Mouse (Mus musculus) lung, embryonic 14.5 days (tissue): ENCODE data around the gene Hecw2. TPM values are rescaled to one million over a fixed set of nuclear protein-coding genes. Genes with fewer than 3 reads are reported as not detected.

Experiments
- ATAC-seq: fragments of 200-750 bp; cut with Nextera tagmentation; 2 replicates; pipeline ENCODE4 v1.8.0; 2017; ENCODE audit warnings: mild to moderate bottlenecking, moderate TSS enrichment, moderate library complexity; ENCODE audit not compliant: insufficient read depth
- DNase-seq: peaks from one replicate; pipeline ENCODE4 v3.0.0-alpha.2; 2015
- H3K27ac ChIP-seq: fragments of 300-500 bp; sonication (generic); 2 replicates; pipeline ENCODE4 v1.5.1; 2014; ENCODE audit warnings: low read depth, mild to moderate bottlenecking, moderate library complexity
- H3K27me3 ChIP-seq: fragments of 300-500 bp; sonication (generic); 2 replicates; pipeline ENCODE4 v1.6.1; 2014; ENCODE audit warnings: low read length, control low read depth; ENCODE audit not compliant: insufficient read depth
- H3K36me3 ChIP-seq: fragments of 300-500 bp; sonication (generic); 2 replicates; pipeline ENCODE4 v1.6.1; 2014; ENCODE audit warnings: control low read depth; ENCODE audit not compliant: insufficient read depth
- H3K4me1 ChIP-seq: fragments of 300-500 bp; sonication (generic); 2 replicates; pipeline ENCODE4 v1.6.1; 2014; ENCODE audit warnings: antibody characterized with exemption, control low read depth; ENCODE audit not compliant: insufficient read depth
- H3K4me2 ChIP-seq: fragments of 300-500 bp; sonication (generic); 2 replicates; pipeline ENCODE4 v1.6.1; 2014; ENCODE audit warnings: mild to moderate bottlenecking
- H3K4me3 ChIP-seq: fragments of 300-500 bp; sonication (generic); 2 replicates; pipeline ENCODE4 v1.5.1; 2014; ENCODE audit warnings: low read depth, low read length
- H3K9ac ChIP-seq: fragments of 300-500 bp; sonication (generic); 2 replicates; pipeline ENCODE4 v1.6.1; 2014
- H3K9me3 ChIP-seq: fragments of 300-500 bp; sonication (generic); 2 replicates; pipeline ENCODE4 v1.6.1; 2016; ENCODE audit warnings: low read depth, low read length, control low read depth
- CTCF ChIP-seq: IDR thresholded peaks from 2 replicates; pipeline ENCODE4 v1.5.1; 2016; ENCODE audit warnings: antibody characterized with exemption, low read depth
- WGBS: fragments of 180-500 bp; shearing (Covaris S2); extraction: QIAGEN DNeasy Blood & Tissue Kit; methylation state at CpG from one replicate; pipeline ENCODE4 v1.1.7; 2014; 5-methylcytosine and 5-hydroxymethylcytosine counted together
- polyA plus RNA-seq: library from polyadenylated mRNA; unstranded; fragments of >200 nt; fragmentation: Nextera tagmentation; extraction: Ambion mirVana; gene quantifications from 2 replicates; pipeline ENCODE4 v1.2.1, GENCODE M21; 2014

The Hecw2 gene
- polyA plus RNA-seq, 1 experiment from 2014 or later: 5.8 TPM

- H3K27ac ChIP-seq: no peak overlapping the region
- 79% methylated on average over 6 of the region's 6 CpGs for WGBS
- no peak overlapping the region for H3K9ac ChIP-seq
- DNase-seq: no peak
- no peaks in the 10 kb centered on the region for H3K9me3 ChIP-seq
- TF ChIP-seq CTCF: no peak
- H3K4me1 ChIP-seq: peaks cover 11% of the 10 kb centered on the region; the same call in 1 of the 2 replicates
- H3K4me3 ChIP-seq: no peak overlapping the region
- H3K27me3 ChIP-seq: no peaks in the 10 kb centered on the region
- no peak overlapping the region for H3K4me2 ChIP-seq
- no peak for ATAC-seq
- no peaks in the 10 kb centered on the region for H3K36me3 ChIP-seq
These were observed 344.1 kb downstream of the Hecw2 start for GRCm38 (mm10) chr1:53850891-53851290.

GRCm38 (mm10) chr1:53846665-53847237 lies 348.2 kb downstream of the Hecw2 start:
- Histone ChIP-seq H3K27ac (no peak overlapping the region; the same call in 1 of the 2 replicates), H3K4me2 (no peak overlapping the region), H3K9me3 (no peaks in the 10 kb centered on the region), H3K36me3 (no peaks in the 10 kb centered on the region), H3K9ac (no peak overlapping the region), H3K4me1 (peaks cover 16% of the 10 kb centered on the region; the same call in 1 of the 2 replicates), H3K4me3 (no peak overlapping the region), H3K27me3 (no peaks in the 10 kb centered on the region)
- DNase-seq (no peak), ATAC-seq (peak; percentile 35)
- 39% methylated on average over 2 of the region's 2 CpGs for WGBS
- no peak for TF ChIP-seq CTCF

- H3K9ac ChIP-seq: no peak overlapping the region
- peak; percentile 65; the same call in 1 of the 2 replicates for ATAC-seq
- no peaks in the 10 kb centered on the region for H3K27me3 ChIP-seq
- H3K4me1 ChIP-seq: peaks cover 16% of the 10 kb centered on the region; the same call in 1 of the 2 replicates
- peak; percentile 73 for DNase-seq
- WGBS: 35% methylated on average over 8 of the region's 8 CpGs
- H3K27ac ChIP-seq: peak overlapping the region; percentile 26; the same call in 1 of the 2 replicates
- TF ChIP-seq CTCF: no peak
- no peak overlapping the region for H3K4me3 ChIP-seq
- no peak overlapping the region for H3K4me2 ChIP-seq
- no peaks in the 10 kb centered on the region for H3K9me3 ChIP-seq
- H3K36me3 ChIP-seq: no peaks in the 10 kb centered on the region
These were observed 349.1 kb downstream of the Hecw2 start for GRCm38 (mm10) chr1:53845854-53846253.

- no peak for ATAC-seq
- H3K27ac ChIP-seq: peak overlapping the region; percentile 33; the same call in 1 of the 2 replicates
These were observed 349.9 kb downstream of the Hecw2 start for GRCm38 (mm10) chr1:53844914-53845612.

GRCm38 (mm10) chr1:53844122-53844913 lies 350.6 kb downstream of the Hecw2 start:
- peak overlapping the region; percentile 24; the same call in 1 of the 2 replicates for H3K27ac ChIP-seq
- WGBS: 72% methylated on average over 8 of the region's 8 CpGs
- ATAC-seq (no peak), DNase-seq (no peak)
- no peak for TF ChIP-seq CTCF
- peaks cover 16% of the 10 kb centered on the region; the same call in 1 of the 2 replicates for H3K4me1 ChIP-seq
- no peaks in the 10 kb centered on the region for H3K27me3 ChIP-seq
- no peaks in the 10 kb centered on the region for H3K36me3 ChIP-seq
- no peaks in the 10 kb centered on the region for H3K9me3 ChIP-seq
- H3K4me3 ChIP-seq: no peak overlapping the region
- no peak overlapping the region for H3K9ac ChIP-seq
- no peak overlapping the region for H3K4me2 ChIP-seq

More at GRCm38 (mm10) chr1:53844914-53845612, 349.9 kb downstream of the Hecw2 start:
- 60% methylated on average over 5 of the region's 5 CpGs for WGBS
- no peak for TF ChIP-seq CTCF
- Histone ChIP-seq H3K9me3 (no peaks in the 10 kb centered on the region), H3K27me3 (no peaks in the 10 kb centered on the region), H3K9ac (no peak overlapping the region), H3K4me3 (no peak overlapping the region), H3K4me1 (peaks cover 16% of the 10 kb centered on the region; the same call in 1 of the 2 replicates), H3K4me2 (no peak overlapping the region), H3K36me3 (no peaks in the 10 kb centered on the region)
- no peak for DNase-seq

GRCm38 (mm10) chr1:53843051-53843450 lies 351.9 kb downstream of the Hecw2 start:
- 50% methylated on average over 3 of the region's 3 CpGs for whole genome bisulfite sequencing
- H3K4me2 ChIP-seq: no peak overlapping the region
- no peak overlapping the region for H3K27ac ChIP-seq
- no peaks in the 10 kb centered on the region for H3K27me3 ChIP-seq
- ATAC-seq (no peak), DNase-seq (no peak)
- TF ChIP-seq CTCF: no peak
- no peak overlapping the region for H3K4me3 ChIP-seq
- H3K4me1 ChIP-seq: peaks cover 16% of the 10 kb centered on the region; the same call in 1 of the 2 replicates
- H3K9me3 ChIP-seq: no peaks in the 10 kb centered on the region
- H3K36me3 ChIP-seq: no peaks in the 10 kb centered on the region
- no peak overlapping the region for H3K9ac ChIP-seq

GRCm38 (mm10) chr1:53841080-53841479 lies 353.9 kb downstream of the Hecw2 start:
- Histone ChIP-seq H3K36me3 (no peaks in the 10 kb centered on the region), H3K4me1 (0 out of 2 replicates have a peak, but pooled peaks cover 7% of the 10 kb centered on the region), H3K27ac (no peak overlapping the region), H3K27me3 (no peaks in the 10 kb centered on the region), H3K9ac (no peak overlapping the region), H3K4me3 (no peak overlapping the region), H3K9me3 (no peaks in the 10 kb centered on the region), H3K4me2 (no peak overlapping the region)
- ATAC-seq (no peak), DNase-seq (peak; percentile 46)
- 27% methylated on average over 4 of the region's 4 CpGs for WGBS
- TF ChIP-seq CTCF: no peak
